Mouse (Mus musculus): ENCODE measurements around the gene Idh2. TPM values are rescaled to one million over a fixed set of nuclear protein-coding genes. Genes with fewer than 3 reads are reported as not detected.

The Idh2 gene
- total RNA-seq (2014; rRNA removed) (122 and 136 TPM in 2 replicates), polyA plus RNA-seq (2015; fragmentation: Nextera tagmentation; extraction: Ambion mirVana) (115 and 124 TPM in 2 replicates)

DNA sequence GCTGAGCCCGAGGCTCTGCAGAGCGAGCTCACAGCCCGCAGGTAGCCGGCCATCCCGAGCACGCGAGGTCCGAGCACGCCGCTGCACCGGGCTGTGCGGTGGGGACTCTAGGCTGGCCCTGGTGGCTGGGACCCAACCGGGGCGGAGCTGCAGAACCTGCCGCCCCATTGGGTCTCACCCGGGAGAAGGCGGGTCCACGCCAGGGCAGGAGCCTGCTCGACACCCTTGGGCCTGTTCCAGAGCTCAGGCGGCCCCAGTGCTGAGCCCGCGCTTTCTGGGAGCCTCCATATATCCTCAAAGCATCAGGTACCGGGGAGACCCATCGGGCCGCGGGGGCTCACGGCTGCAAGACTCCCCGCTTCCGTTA, at the start of gene Idh2:
Gene Idh2 (minus strand): TSS at position 169 of the 367 bp plus-strand sequence.
- peak; percentile 96 for ATAC-seq (ENCODE audit: low FRiP score)
- DNase-seq (ENCODE audit: low spot score) = peak; percentile 92
- TF ChIP-seq CTCF (IDR thresholded peaks at IDR 0.05) = no peak
- Histone ChIP-seq H3K36me3 (ENCODE audit: insufficient read depth, low read length) (no peaks in the 10 kb centered on the region), H3K27ac (ENCODE audit: low read depth, low read length) (peak within 1 kb of the TSS; percentile 98), H3K27me3 (ENCODE audit: insufficient read depth, low read length) (no peaks in the 10 kb centered on the region), H3K4me2 (ENCODE audit: low read depth, low read length, poor library complexity, severe bottlenecking) (peak within 1 kb of the TSS; percentile 85), H3K9me3 (ENCODE audit: low read length) (no peaks in the 10 kb centered on the region), H3K4me1 (ENCODE audit: insufficient read depth, low read length) (peaks cover 8% of the 10 kb centered on the region; the same call in 1 of the 2 replicates), H3K9ac (replicated peaks; ENCODE audit: low read length, poor library complexity, severe bottlenecking) (peak within 1 kb of the TSS; percentile 96), H3K4me3 (ENCODE audit: low read depth, low read length) (peak within 1 kb of the TSS; percentile 77)
- under 1% methylated on average over 28 of the region's 29 CpGs for WGBS

DNA sequence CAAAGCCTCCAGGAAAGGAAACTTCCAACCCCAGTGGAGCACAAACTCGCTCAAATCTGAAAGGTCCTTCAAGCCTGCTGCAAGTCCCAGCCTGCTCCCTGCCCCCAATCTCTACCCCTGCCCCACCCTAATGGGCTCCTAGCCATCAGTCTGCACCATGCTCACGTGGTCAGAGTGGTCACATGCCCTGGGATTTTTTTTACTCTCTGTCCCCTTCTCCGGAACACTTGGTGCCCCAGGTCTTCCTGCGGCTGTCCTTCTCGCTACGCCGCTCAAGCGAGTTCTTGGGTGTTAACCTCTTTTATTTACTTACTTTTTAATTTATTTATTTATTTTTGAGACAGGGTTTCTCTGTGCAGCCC, 45.7 kb upstream of the Idh2 start:
- Histone ChIP-seq H3K9me3 (ENCODE audit: low read length) (no peaks in the 10 kb centered on the region), H3K4me2 (ENCODE audit: low read depth, low read length, poor library complexity, severe bottlenecking) (no peak overlapping the region), H3K27ac (ENCODE audit: low read depth, low read length) (no peak overlapping the region), H3K9ac (replicated peaks; ENCODE audit: low read length, poor library complexity, severe bottlenecking) (no peak overlapping the region), H3K4me1 (ENCODE audit: insufficient read depth, low read length) (no peaks in the 10 kb centered on the region), H3K36me3 (ENCODE audit: insufficient read depth, low read length) (no peaks in the 10 kb centered on the region), H3K27me3 (ENCODE audit: insufficient read depth, low read length) (no peaks in the 10 kb centered on the region), H3K4me3 (ENCODE audit: low read depth, low read length) (no peak overlapping the region)
- ATAC-seq (ENCODE audit: low FRiP score) (no peak), DNase-seq (ENCODE audit: low spot score) (peak; percentile 34)
- no peak for TF ChIP-seq CTCF (IDR thresholded peaks at IDR 0.05)
- 67% methylated on average over 8 of the region's 8 CpGs for WGBS

DNA sequence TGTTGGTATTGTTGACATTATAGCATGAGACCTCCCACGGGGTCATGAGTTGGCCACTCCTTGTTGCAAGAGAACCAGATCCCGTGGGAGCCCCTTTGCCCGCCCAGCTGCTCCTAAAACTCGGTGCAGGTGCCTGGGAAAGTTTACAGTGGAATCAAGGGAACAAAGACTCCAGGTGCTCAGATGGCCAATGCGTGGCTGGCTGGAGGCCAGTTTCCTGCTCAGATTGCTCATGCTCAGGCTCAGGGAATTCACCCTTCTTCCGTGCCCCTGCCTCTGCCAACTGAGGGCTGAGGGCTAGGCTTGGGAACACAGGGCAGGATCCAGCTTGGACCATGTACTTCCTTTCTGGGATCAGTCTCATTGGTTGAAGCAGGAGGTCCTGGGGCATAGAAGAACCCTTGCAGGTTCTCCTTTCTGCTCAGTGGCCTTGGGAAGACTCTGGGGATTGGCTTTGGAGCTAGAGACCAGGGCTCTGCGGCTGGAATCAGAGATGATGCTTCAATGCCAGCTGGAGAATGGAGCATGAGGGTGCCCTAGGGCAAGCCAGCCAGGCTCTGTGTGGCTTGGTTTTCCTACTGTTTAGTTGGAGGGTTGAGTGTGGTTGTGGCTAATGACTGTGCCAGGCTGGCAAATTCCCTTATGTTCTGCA, 45.2 kb upstream of the Idh2 start:
- H3K36me3 ChIP-seq (ENCODE audit: insufficient read depth, low read length) = no peaks in the 10 kb centered on the region
- no peak for DNase-seq (ENCODE audit: low spot score)
- no peak for ATAC-seq (ENCODE audit: low FRiP score)
- no peaks in the 10 kb centered on the region for H3K4me1 ChIP-seq (ENCODE audit: insufficient read depth, low read length)
- no peak for TF ChIP-seq CTCF (IDR thresholded peaks at IDR 0.05)
- no peaks in the 10 kb centered on the region for H3K27me3 ChIP-seq (ENCODE audit: insufficient read depth, low read length)
- 82% methylated on average over 7 of the region's 7 CpGs for WGBS
- H3K4me2 ChIP-seq (ENCODE audit: low read depth, low read length, poor library complexity, severe bottlenecking) = no peak overlapping the region
- H3K27ac ChIP-seq (ENCODE audit: low read depth, low read length) = no peak overlapping the region
- no peak overlapping the region for H3K9ac ChIP-seq (replicated peaks; ENCODE audit: low read length, poor library complexity, severe bottlenecking)
- no peak overlapping the region for H3K4me3 ChIP-seq (ENCODE audit: low read depth, low read length)
- H3K9me3 ChIP-seq (ENCODE audit: low read length) = no peaks in the 10 kb centered on the region

DNA sequence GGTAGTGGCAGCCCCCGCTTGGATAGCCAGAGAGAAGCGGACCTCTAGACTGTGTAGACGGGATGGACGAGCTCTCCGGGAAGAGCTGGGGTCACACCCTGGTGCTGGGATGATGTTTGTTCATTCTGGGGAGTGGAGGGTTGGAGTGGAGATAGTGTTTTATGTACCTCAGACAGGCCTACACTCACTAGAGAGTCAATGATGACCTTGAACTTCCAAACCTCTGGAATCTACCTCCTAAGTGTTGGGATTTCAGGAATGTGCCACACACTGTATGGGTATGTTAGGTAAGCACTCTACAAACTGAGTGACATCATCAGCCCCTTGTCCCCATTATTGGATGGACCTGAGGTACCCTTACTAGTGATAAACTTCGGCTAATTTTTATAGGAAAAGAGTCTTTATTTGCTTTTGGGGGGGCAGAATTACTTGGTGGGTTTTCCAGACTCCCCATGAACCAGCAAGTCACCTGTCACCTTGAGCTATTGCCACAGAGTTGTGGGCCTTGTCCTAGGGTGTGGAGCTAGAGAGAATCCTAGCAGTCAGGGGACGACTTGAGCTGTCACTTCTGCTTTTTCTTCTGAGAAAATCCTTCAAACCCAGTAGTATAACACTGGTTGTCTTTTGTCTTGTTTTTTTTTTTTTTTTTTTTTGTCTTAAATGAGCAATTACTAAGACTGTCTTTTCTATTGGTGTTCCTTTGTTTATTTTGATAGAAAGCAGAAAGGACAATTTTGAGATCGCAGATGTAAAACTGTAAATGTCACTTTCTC, 43.5 kb upstream of the Idh2 start:
- no peak overlapping the region for H3K4me3 ChIP-seq (ENCODE audit: low read depth, low read length)
- WGBS = 90% methylated on average over 8 of the region's 8 CpGs
- DNase-seq (ENCODE audit: low spot score) (no peak), ATAC-seq (ENCODE audit: low FRiP score) (no peak)
- H3K27ac ChIP-seq (ENCODE audit: low read depth, low read length) = no peak overlapping the region
- H3K4me2 ChIP-seq (ENCODE audit: low read depth, low read length, poor library complexity, severe bottlenecking) = no peak overlapping the region
- no peak for TF ChIP-seq CTCF (IDR thresholded peaks at IDR 0.05)
- H3K9ac ChIP-seq (replicated peaks; ENCODE audit: low read length, poor library complexity, severe bottlenecking) = no peak overlapping the region
- no peaks in the 10 kb centered on the region for H3K36me3 ChIP-seq (ENCODE audit: insufficient read depth, low read length)
- H3K4me1 ChIP-seq (ENCODE audit: insufficient read depth, low read length) = no peaks in the 10 kb centered on the region
- no peaks in the 10 kb centered on the region for H3K9me3 ChIP-seq (ENCODE audit: low read length)
- H3K27me3 ChIP-seq (ENCODE audit: insufficient read depth, low read length) = no peaks in the 10 kb centered on the region

DNA sequence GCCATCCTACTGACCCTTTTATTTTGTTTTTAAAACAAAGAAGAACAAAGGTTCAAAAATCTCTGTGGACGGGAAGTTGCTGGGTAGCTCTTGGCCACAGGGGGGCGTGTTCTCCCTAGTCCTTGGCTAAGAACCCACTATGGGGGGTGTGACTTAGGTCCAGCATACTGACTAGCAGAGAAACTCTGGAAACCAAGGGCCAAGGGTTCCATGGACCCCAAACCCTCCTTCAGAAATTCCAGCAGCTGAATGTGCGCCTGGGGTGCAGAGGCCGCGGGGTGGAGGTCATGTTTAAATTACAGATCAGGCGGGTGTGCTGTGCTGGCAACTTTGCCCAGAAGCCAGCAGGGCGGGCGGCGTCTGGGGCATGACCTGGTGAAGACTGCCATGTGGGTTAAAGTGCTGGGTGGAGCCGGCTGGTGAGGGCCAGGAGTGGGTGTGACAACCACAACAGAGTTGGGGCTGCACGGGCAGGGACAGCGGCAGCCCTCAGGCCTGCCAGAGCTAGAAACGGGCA, 41.6 kb upstream of the Idh2 start:
- H3K27me3 ChIP-seq (ENCODE audit: insufficient read depth, low read length) = no peaks in the 10 kb centered on the region
- H3K4me1 ChIP-seq (ENCODE audit: insufficient read depth, low read length) = no peaks in the 10 kb centered on the region
- H3K9ac ChIP-seq (replicated peaks; ENCODE audit: low read length, poor library complexity, severe bottlenecking) = no peak overlapping the region
- H3K27ac ChIP-seq (ENCODE audit: low read depth, low read length) = no peak overlapping the region
- DNase-seq (ENCODE audit: low spot score) = peak; percentile 65
- H3K4me3 ChIP-seq (ENCODE audit: low read depth, low read length) = no peak overlapping the region
- no peaks in the 10 kb centered on the region for H3K9me3 ChIP-seq (ENCODE audit: low read length)
- 50% methylated on average over 13 of the region's 13 CpGs for WGBS
- peak; percentile 55 for TF ChIP-seq CTCF (IDR thresholded peaks at IDR 0.05)
- no peaks in the 10 kb centered on the region for H3K36me3 ChIP-seq (ENCODE audit: insufficient read depth, low read length)
- ATAC-seq (ENCODE audit: low FRiP score) = no peak
- no peak overlapping the region for H3K4me2 ChIP-seq (ENCODE audit: low read depth, low read length, poor library complexity, severe bottlenecking)

DNA sequence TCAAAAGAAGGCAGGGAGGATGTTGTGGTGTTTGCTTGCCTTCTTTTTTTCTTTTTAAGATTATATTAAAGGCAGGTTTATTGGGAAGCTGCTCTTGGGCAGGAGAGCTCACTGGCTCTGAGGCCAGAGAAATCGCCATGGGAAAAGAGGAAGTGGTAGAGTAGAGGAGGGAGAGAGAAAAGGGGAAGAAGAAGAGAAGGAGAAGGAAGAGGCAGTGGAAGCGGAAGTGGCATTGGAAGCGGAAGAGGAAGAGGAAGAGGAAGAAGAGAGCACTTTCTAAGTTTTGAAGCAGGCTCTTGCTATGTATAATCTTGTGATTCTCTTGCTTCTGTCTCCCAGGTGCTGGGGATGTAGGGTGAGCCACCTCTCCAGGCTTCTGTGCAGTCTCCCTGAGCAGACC, 39.5 kb upstream of the Idh2 start:
- Histone ChIP-seq H3K4me2 (ENCODE audit: low read depth, low read length, poor library complexity, severe bottlenecking) (no peak overlapping the region), H3K4me3 (ENCODE audit: low read depth, low read length) (no peak overlapping the region), H3K27me3 (ENCODE audit: insufficient read depth, low read length) (no peaks in the 10 kb centered on the region), H3K9me3 (ENCODE audit: low read length) (no peaks in the 10 kb centered on the region), H3K4me1 (ENCODE audit: insufficient read depth, low read length) (no peaks in the 10 kb centered on the region), H3K9ac (replicated peaks; ENCODE audit: low read length, poor library complexity, severe bottlenecking) (no peak overlapping the region), H3K36me3 (ENCODE audit: insufficient read depth, low read length) (no peaks in the 10 kb centered on the region), H3K27ac (ENCODE audit: low read depth, low read length) (no peak overlapping the region)
- no peak for DNase-seq (ENCODE audit: low spot score)
- ATAC-seq (ENCODE audit: low FRiP score) = no peak
- no peak for TF ChIP-seq CTCF (IDR thresholded peaks at IDR 0.05)
- 82% methylated on average over 3 of the region's 3 CpGs for WGBS
